Mouse (Mus musculus): ENCODE measurements around the gene Esm1. TPM values are rescaled to one million over a fixed set of nuclear protein-coding genes. Genes with fewer than 3 reads are reported as not detected.
A peak's percentile ranks its signal among the peaks of the same experiment; 100 is the strongest.
"Not testable (repeated sequence)": the region's sequence is repeated elsewhere in the genome, so short reads cannot be mapped to it uniquely, and the experiment has no call there.

The Esm1 gene
- total RNA-seq, 2 experiments from 2014 or later, result 0.28 to 0.40 TPM

DNA sequence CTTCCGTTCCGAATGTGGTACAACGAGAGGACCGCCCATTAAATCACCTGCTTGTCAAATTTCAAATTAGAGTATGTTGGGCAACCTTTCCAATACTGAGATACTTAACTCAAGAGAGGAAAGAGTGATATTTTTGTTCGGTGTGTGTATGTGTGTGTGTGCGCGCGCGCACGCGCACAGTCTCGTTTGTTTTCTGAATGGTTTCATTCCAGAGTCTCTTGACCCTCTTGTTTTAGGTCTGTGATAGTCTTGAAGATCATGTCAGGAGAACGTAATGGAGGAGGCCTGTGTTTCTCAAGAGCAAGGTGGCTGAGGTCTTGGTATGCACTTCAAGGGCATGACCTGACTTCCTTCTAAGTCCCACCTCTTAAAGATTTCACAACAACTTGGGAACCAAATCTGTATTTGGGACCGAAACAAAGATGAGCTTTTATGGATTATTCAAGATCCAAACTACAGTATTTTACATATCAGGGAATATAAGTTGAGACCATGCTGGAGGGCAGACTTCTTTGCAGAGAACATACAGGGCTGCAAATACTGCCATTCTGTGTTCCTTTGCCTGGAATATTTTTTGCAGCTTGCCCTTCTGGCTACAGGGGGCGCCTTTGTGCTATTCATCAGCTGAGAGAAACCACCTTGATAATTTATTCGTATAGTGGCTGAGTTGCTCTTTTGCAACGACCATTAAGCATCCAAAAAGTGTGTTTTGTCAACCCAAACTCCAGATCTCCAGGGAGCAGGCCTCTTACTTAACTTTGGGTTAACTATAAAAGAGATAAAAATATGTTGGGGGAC lies 18.4 kb downstream of the Esm1 start:
- DNase-seq, result no peak

DNA sequence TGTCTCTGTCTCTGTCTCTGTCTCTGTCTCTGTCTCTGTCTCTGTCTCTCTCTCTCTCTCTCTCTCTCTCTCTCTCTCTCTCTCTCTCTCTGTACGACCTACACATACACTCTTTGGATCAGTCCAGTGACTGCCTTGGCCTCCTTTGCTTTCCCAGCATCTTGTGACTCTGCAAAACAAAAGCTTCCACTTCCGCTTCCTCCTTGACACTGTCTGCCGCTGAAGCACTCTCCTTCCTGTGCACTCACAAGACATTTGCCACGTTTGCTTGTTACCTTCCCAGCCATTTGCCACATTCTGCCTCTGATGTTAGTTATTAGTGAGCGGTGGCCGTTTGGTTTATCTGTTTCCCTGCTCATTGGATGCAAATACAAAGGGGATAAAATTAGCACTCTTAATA lies 32.7 kb downstream of the Esm1 start:
- no peak for DNase-seq

DNA sequence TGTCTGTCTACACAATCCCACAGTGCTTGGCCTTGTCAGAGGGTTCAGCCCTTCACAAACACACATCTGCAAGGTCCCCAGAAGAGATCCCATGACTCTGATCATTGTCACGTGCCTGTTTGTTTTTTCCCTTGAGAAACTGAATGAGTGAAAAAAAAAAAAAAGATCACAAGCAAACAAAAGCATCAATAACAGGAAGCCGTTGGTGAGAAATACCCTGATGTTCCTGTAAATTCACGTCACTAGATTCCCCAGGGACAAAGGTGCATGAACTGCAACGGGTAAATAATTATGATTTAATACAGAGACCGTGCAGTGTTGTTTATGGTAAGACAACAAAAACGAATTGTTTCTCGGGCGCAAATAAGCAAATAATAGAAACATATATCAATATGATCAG lies 35.6 kb downstream of the Esm1 start:
- DNase-seq, result no peak

DNA sequence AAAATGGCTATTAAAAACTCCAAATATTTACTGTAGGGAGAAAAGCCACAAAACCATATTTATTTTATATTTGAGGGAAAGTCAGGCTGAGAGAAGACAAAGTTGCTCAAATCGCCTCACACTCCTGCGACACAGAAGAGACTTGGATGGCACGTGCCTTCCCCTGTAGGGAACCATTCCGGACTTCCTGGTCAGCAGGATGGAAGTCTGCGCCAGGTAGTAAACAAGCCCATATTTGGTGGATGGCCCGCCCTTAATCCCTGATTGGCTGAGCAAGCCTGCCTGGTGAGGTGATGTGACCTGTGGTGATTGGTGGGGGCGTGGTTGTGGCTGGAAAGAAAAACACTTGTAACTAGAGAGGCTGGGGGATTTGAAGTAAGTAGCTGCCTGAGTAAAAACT lies 43.1 kb downstream of the Esm1 start:
- DNase-seq, result not testable (repeated sequence)

DNA sequence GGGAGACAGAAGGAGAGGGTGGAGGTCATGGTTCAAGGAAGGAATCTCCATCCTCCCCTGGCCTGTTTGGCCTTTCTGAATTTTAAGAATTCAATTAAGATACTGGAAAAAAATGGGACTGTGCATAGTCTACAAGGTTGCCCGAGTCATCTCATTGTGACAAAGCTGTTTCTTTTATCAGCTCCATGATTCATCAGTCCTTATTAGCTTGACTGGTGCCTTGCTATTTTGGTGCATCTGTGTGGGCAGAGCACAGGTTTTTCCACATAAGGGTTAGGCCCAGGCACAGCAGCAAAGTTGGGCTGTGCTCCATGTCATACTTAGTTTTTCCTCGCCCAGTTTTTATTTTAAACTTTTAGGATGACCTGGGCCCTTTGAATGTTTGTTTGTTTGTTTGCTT lies 47.3 kb downstream of the Esm1 start:
- no peak for DNase-seq

DNA sequence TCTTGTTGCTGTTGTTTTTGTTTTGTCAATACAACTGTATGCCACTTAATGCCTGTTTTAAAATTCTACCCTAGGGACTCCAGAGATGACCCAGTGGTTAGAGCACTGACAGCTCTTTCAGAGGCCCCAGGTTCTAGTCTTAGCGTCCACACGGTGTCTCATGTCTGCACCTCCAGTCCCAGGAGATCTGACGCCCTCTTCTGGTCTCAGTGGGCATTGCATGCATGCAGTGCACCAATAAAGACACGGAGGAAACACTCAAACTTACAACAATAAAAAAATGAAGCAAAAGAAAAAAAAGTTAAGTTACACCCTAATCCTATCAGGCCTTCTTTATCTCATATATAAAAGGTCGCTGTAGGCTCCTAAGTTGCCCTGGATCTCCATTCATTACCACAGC lies 47.7 kb downstream of the Esm1 start:
- no peak for DNase-seq

DNA sequence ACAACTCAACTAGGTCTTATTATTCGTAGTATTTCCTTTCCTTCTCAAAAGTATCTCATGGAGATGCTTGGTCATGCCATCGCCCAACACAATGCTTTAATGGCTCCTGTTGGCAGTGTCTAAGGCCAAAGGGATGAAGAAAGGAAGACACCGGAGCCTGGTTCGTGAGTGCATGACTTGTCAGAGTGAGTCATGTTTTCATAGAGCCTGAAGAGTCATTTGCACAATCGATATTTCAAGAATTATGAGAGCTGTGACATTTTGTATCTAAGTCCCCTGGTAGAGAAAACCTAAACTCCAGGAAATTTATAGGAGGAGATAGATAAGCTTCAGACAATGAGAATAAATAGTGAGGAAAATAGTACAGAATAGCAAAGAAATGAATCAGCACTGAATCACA lies 49.8 kb downstream of the Esm1 start:
- DNase-seq, result no peak

DNA sequence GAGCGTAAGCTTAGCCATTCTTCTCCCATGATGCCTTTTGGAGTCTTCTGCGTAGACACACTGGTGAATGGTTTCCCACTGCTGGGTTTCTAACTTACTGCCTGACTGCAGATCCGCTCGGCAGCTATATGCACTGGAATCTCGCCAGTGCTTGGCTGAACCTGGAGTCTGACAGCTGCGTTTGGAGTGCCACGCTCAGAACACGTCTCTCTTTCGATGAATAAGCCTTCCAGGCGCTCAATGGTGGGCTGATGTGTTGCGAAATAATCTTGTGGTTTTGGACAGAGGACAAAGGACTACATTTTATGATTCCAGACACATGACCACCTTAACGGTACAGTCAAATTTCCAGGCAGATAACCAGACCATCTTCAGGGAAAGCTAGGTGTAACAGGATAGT lies 53.4 kb downstream of the Esm1 start:
- no peak for DNase-seq

DNA sequence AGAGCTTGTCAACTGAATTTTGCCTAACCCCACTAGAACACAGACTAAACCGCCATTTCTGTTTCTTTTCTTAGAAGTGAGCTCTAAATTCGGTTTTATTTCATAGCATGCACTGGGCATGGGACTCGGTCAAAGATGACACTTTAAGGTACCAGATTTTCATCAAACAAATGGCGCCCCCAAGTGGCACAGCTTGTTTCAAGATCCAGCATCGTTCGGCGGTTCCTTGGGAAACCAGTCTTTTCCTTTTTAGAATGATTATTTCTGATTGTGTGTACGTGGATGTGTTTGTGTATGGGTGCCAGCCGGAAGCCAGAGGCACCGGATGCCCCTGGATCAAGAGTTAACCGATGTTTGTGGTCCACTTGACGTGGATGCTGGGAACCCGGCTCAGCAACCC lies 55.8 kb downstream of the Esm1 start:
- DNase-seq, result no peak

DNA sequence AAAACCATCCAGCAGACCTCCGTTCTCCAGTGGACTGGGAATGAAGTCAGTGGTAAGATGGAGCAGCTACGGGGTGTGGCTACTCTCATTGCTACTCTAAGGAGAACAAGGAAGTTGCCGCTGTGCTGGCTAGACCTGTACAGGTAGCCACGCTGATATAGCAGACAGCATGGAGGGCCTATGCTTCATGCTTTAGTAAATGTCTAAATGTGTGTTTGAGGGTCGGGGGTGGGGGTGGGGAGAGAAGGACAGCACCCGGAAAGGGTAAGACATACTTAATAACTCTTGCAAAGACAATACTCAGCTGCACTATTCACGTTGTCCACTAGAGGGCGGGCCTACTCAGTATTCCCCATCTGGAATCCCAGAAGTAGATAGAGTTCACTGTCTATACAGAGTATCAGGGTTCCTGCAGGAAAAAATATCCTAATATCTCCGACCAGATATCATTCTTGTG lies 57.1 kb downstream of the Esm1 start:
- DNase-seq, result peak; percentile 9

DNA sequence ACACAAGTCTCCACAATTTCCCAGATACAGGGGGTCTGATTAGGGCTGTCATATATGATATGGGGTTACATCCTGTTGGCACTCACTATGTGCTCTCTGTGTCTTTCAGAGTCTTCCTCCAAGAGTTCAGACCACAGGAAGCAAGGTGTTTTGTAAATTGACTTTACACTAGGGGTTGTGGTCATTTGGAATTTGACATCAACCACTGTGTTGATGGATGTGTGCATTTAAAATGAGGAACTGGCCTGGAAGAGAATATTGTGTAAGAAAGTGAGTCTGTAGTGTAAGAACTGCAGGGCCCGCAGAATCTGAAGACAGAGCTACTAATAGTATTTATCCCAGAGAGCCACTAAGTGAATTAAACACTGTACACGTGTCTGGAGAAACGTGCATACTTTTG lies 57.7 kb downstream of the Esm1 start:
- DNase-seq, result no peak

Other genes starting within 250 kb of the Esm1 start
- not detected for gene Ccno, start 221.9 kb upstream of the Esm1 start, total RNA-seq (2021)
- not detected for gene Mcidas, start 215.8 kb upstream of the Esm1 start, total RNA-seq (2021)
- not detected for gene Cdc20b, start 174.5 kb upstream of the Esm1 start, total RNA-seq (2021)
- 10 to 100 TPM; 10.3 to 16.3 TPM for gene Gpx8, start 163.2 kb upstream of the Esm1 start, total RNA-seq (2021)
- not detected for gene Gzma, start 108.7 kb upstream of the Esm1 start, total RNA-seq (2021)
- gene Gzmk, start 16.2 kb downstream of the Esm1 start, total RNA-seq (2021), result not detected
- 1 to 10 TPM; 1.2 to 1.4 TPM for gene BC067074, start 83.5 kb downstream of the Esm1 start, total RNA-seq (2021)

Measured in gastrocnemius, postnatal 25 days (tissue).